Mouse (Mus musculus) liver, embryonic 16.5 days (tissue): ENCODE measurements around the gene Mylip. TPM values are rescaled to one million over a fixed set of nuclear protein-coding genes. Genes with fewer than 3 reads are reported as not detected.
A peak's percentile ranks its signal among the peaks of the same experiment; 100 is the strongest.

ENCODE experiments used
- ATAC-seq: fragments of 200-750 bp; cut with Nextera tagmentation; 2 replicates; pipeline ENCODE4 v1.8.0; 2017; ENCODE audit warnings: low read depth, mild to moderate bottlenecking, moderate number of reproducible peaks, moderate library complexity
- H3K27ac ChIP-seq: fragments of 300-500 bp; sonication (generic); 2 replicates; pipeline ENCODE4 v1.5.1; 2014; ENCODE audit warnings: mild to moderate bottlenecking, low read length
- H3K27me3 ChIP-seq: fragments of 300-500 bp; sonication (generic); 2 replicates; pipeline ENCODE4 v1.6.1; 2014; ENCODE audit warnings: low read depth, low read length, mixed read lengths; ENCODE audit not compliant: control insufficient read depth, insufficient read depth
- H3K36me3 ChIP-seq: fragments of 300-500 bp; sonication (generic); 2 replicates; pipeline ENCODE4 v1.6.1; 2014; ENCODE audit warnings: mild to moderate bottlenecking; ENCODE audit not compliant: control insufficient read depth, insufficient read depth
- H3K4me1 ChIP-seq: fragments of 300-500 bp; sonication (generic); 2 replicates; pipeline ENCODE4 v1.6.1; 2014; ENCODE audit warnings: low read depth, low read length, mixed read lengths; ENCODE audit not compliant: control insufficient read depth
- H3K4me2 ChIP-seq: fragments of 300-500 bp; sonication (generic); 2 replicates; pipeline ENCODE4 v1.6.1; 2014; ENCODE audit warnings: low read depth, low read length, mixed read lengths
- H3K4me3 ChIP-seq: fragments of 300-500 bp; sonication (generic); 2 replicates; pipeline ENCODE4 v1.5.1; 2014; ENCODE audit warnings: low read depth, mild to moderate bottlenecking, low read length
- H3K9ac ChIP-seq: fragments of 300-500 bp; sonication (generic); 2 replicates; pipeline ENCODE4 v1.6.1; 2014; ENCODE audit warnings: low read depth, low read length
- H3K9me3 ChIP-seq: fragments of 300-500 bp; sonication (generic); replicated peaks from 2 replicates; pipeline ENCODE4 v1.6.1; 2016; ENCODE audit warnings: low read length; ENCODE audit not compliant: control insufficient read depth
- WGBS: fragments of 180-500 bp; shearing (Covaris S2); extraction: QIAGEN DNeasy Blood & Tissue Kit; methylation state at CpG from one replicate; pipeline ENCODE4 v1.1.7; 2014; ENCODE audit not compliant: insufficient replicate concordance; 5-methylcytosine and 5-hydroxymethylcytosine counted together
- polyA plus RNA-seq: library from polyadenylated mRNA; unstranded; fragments of >200 nt; fragmentation: Nextera tagmentation; extraction: Ambion mirVana; gene quantifications from 2 replicates; pipeline ENCODE4 v1.2.1, GENCODE M21; 2015

Gene Mylip
- polyA plus RNA-seq, 1 experiment from 2014 or later = 7.7 TPM

DNA sequence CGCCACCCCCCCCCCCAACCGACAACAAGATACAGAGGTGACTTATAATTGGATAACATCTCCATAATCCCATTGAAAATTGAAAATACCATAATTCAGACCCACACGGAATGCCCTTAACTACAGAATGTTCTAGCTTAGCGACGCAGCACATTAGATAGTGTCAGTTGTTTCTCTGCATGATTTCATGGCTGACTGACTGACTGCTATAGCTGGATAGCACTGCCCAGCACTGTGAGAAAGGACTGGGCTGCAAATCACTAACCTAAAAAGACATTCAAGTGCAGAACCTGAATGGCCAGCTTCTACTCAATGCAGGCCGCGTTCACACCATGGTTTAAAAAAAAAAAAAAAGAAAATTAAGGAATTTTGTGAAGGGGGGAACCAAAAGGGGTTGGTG lies 62.9 kb downstream of the Mylip start:
- no peak overlapping the region for H3K9ac ChIP-seq
- no peaks in the 10 kb centered on the region for H3K9me3 ChIP-seq
- H3K4me2 ChIP-seq = no peak overlapping the region
- no peak overlapping the region for H3K4me3 ChIP-seq
- H3K4me1 ChIP-seq = peaks cover 16% of the 10 kb centered on the region
- no peaks in the 10 kb centered on the region; the same call in 1 of the 2 replicates for H3K27me3 ChIP-seq
- 78% methylated on average over 7 of the region's 7 CpGs for whole genome bisulfite sequencing
- H3K36me3 ChIP-seq = no peaks in the 10 kb centered on the region
- no peak for ATAC-seq
- H3K27ac ChIP-seq = no peak overlapping the region

DNA sequence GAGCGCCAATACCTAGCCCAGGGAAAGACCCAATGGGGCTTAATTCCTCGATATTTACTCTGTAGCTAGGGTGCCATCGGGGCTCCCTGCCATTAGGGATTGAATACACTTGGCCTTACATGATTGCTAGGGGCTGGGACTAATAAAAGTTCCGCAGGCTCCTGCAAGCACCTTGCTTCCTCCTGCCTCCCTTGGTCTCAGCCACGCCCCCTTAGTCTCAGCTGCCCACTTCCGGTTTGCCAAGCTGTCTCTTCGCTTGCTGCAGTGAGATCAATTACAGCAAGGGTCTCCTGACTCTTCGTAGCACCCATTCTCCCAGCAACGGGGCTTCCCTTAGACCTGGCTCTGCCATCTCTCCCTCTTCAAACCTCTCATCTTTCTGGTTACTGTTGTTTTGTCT lies 63.5 kb downstream of the Mylip start:
- ATAC-seq = no peak
- H3K27me3 ChIP-seq = no peaks in the 10 kb centered on the region; the same call in 1 of the 2 replicates
- H3K36me3 ChIP-seq = no peaks in the 10 kb centered on the region
- 34% methylated on average over 9 of the region's 9 CpGs for WGBS
- no peak overlapping the region for H3K4me3 ChIP-seq
- no peaks in the 10 kb centered on the region for H3K9me3 ChIP-seq
- H3K27ac ChIP-seq = no peak overlapping the region
- no peak overlapping the region for H3K9ac ChIP-seq
- H3K4me1 ChIP-seq = peaks cover 16% of the 10 kb centered on the region
- H3K4me2 ChIP-seq = 0 out of 2 replicates have a peak overlapping the region, but pooled peaks have one; percentile 4

DNA sequence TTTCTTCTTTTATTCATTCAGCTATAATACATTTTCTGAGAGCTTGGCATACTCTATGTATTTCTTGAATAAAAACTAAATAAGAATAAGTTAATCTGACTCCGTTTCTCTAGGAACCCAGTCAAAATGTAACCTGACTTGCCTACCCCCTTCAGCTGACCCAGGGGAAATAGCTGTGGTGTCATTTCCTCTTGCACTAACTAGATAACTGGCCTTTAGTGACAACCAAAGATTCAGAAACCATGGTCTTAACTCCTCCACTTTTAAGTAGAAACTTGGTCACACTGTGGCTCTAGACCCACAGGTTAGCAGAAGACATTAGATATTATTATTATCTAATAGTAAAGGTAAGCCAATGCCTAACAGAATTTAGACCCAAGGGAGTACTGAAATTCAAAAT lies 64.5 kb downstream of the Mylip start:
- H3K36me3 ChIP-seq = no peaks in the 10 kb centered on the region
- WGBS = 14% methylated on average over 1 of the region's 1 CpGs
- H3K27ac ChIP-seq = no peak overlapping the region
- no peak for ATAC-seq
- H3K9ac ChIP-seq = no peak overlapping the region
- H3K4me2 ChIP-seq = no peak overlapping the region
- no peaks in the 10 kb centered on the region for H3K27me3 ChIP-seq
- H3K4me1 ChIP-seq = peaks cover 16% of the 10 kb centered on the region
- no peak overlapping the region for H3K4me3 ChIP-seq
- no peaks in the 10 kb centered on the region for H3K9me3 ChIP-seq

DNA sequence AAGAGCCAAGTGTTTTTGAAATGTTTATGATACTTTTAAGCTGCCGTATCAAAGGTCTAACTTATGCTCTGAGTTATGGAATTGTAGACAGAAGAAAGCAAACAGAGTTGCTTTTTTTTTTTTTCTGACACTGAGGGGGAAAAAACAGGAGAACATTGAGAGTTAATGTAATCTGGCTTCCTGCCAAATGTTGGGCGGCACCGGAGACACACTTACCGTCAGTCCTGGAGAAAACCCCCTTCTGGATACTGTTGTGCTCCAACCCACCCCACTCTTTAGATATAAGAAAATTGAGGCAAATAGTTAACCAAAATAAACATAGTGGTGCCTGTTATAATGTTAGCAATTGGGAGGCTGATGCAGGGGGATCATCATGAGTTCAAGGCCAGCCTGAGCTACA lies 65.1 kb downstream of the Mylip start:
- peaks cover 16% of the 10 kb centered on the region for H3K4me1 ChIP-seq
- no peak for ATAC-seq
- no peaks in the 10 kb centered on the region for H3K27me3 ChIP-seq
- 16% methylated on average over 4 of the region's 4 CpGs for WGBS
- H3K27ac ChIP-seq = peak overlapping the region; percentile 78
- H3K9ac ChIP-seq = peak overlapping the region; percentile 29; the same call in 1 of the 2 replicates
- H3K4me2 ChIP-seq = peak overlapping the region; percentile 50
- H3K9me3 ChIP-seq = no peaks in the 10 kb centered on the region
- H3K4me3 ChIP-seq = 0 out of 2 replicates have a peak overlapping the region, but pooled peaks have one; percentile 17
- no peaks in the 10 kb centered on the region for H3K36me3 ChIP-seq

DNA sequence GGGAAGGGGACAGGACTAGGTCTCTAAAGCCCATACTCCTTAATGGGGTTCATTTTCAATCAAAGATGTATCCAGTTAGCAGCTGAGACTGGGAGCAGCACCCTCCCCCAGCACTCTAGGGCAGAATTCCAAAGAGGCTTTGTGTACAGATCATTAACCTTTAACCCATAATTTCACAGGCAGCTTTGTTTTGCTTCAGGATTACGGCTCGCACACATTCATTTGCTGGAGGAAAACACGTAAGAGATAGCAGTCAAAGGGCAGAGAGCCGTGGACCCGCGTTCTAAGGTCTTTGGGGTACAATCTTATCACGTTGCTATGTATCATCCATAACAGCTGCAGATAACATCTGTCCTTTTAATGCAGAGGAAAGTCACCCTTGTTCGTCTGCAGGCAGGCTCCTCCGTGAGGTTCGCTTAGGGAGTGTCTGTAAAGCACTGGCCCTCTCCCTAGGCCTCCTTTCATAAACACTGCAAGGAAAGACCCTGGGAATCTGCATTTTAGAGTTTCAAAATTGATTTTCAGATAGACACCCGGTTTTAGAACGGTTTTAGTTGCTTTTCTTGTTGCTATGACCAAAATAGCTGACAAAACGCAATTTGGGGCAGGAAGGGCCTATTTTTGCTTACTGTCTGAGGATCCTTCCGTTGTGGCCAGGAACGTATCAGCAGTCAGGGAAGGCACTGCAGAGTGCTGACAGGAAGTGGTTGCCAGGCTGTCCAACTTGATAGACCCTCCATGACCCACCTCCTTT lies 65.7 kb downstream of the Mylip start:
- ATAC-seq = peak; percentile 67
- WGBS = 3% methylated on average over 15 of the region's 15 CpGs
- Histone ChIP-seq H3K4me1 (peaks cover 16% of the 10 kb centered on the region), H3K27ac (peak overlapping the region; percentile 78), H3K9ac (peak overlapping the region; percentile 29), H3K4me3 (peak overlapping the region; percentile 17), H3K27me3 (no peaks in the 10 kb centered on the region), H3K4me2 (peak overlapping the region; percentile 50), H3K36me3 (no peaks in the 10 kb centered on the region), H3K9me3 (no peaks in the 10 kb centered on the region)

DNA sequence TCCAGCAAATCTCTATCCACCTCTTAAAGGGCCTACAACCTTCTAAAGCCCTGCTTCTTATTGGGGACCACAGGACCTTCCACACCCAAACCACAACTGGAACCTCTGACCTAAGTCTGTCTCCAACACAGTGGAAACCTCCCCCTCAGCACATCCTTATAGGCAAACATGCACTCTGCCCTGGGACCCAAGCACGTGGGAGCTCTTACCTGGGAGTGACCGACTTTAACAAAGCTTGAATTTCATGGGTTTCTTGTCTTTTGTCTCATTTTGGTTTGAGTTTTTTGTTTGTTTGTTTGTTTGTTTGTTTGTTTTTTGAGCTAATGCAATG lies 66.3 kb downstream of the Mylip start:
- no peaks in the 10 kb centered on the region for H3K36me3 ChIP-seq
- H3K9ac ChIP-seq = no peak overlapping the region
- peaks cover 16% of the 10 kb centered on the region for H3K4me1 ChIP-seq
- H3K4me3 ChIP-seq = no peak overlapping the region
- H3K9me3 ChIP-seq = no peaks in the 10 kb centered on the region
- H3K4me2 ChIP-seq = peak overlapping the region; percentile 50
- no peaks in the 10 kb centered on the region for H3K27me3 ChIP-seq
- WGBS = 11% methylated on average over 2 of the region's 2 CpGs
- H3K27ac ChIP-seq = peak overlapping the region; percentile 78
- peak; percentile 78 for ATAC-seq

DNA sequence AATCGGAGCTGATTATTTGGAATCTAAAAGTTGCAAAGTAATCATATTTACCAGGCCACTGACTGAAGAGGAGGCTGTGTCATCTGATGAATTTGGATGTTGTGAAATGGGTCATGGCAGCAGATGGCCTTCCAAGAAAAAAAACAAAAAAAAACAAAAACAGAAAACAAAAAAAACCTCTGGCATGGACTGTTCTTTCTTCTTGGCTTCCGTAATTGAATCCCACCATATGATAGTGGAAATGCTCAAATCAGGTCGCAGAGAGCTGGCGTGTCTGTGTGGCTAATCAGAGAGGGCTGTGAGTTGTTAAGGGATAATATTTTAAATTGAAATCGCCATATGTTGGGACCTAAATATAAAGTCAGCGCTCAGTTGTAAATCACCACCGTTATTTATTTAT lies 67.9 kb downstream of the Mylip start:
- H3K4me1 ChIP-seq = peaks cover 16% of the 10 kb centered on the region
- H3K4me3 ChIP-seq = no peak overlapping the region
- no peaks in the 10 kb centered on the region for H3K27me3 ChIP-seq
- H3K9me3 ChIP-seq = no peaks in the 10 kb centered on the region
- H3K4me2 ChIP-seq = no peak overlapping the region
- no peak overlapping the region for H3K27ac ChIP-seq
- ATAC-seq = no peak
- no peak overlapping the region for H3K9ac ChIP-seq
- 73% methylated on average over 7 of the region's 7 CpGs for WGBS
- no peaks in the 10 kb centered on the region for H3K36me3 ChIP-seq

DNA sequence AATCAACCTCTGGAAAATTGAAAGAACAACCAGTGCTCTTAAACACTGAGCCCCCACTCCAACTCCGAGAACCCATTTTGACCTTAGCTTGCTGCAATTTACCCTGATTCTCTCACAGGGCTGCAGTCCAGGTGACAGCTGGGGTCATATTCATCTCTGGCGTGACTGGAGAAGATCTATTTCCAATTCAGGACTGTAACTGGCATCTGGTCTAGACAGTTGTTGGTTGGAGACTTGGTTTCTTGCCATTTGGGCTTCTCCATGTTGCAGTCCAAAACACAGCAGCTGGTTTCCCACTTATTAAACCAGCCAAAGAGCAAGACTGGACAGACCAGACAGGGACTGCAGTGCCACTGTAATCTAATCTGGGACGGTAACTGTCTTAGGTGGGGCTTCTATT lies 70.6 kb downstream of the Mylip start:
- 64% methylated on average over 3 of the region's 3 CpGs for WGBS
- Histone ChIP-seq H3K4me3 (no peak overlapping the region), H3K4me1 (peaks cover 11% of the 10 kb centered on the region), H3K9ac (no peak overlapping the region), H3K36me3 (no peaks in the 10 kb centered on the region), H3K27me3 (no peaks in the 10 kb centered on the region), H3K4me2 (no peak overlapping the region), H3K27ac (no peak overlapping the region), H3K9me3 (no peaks in the 10 kb centered on the region)
- no peak for ATAC-seq

DNA sequence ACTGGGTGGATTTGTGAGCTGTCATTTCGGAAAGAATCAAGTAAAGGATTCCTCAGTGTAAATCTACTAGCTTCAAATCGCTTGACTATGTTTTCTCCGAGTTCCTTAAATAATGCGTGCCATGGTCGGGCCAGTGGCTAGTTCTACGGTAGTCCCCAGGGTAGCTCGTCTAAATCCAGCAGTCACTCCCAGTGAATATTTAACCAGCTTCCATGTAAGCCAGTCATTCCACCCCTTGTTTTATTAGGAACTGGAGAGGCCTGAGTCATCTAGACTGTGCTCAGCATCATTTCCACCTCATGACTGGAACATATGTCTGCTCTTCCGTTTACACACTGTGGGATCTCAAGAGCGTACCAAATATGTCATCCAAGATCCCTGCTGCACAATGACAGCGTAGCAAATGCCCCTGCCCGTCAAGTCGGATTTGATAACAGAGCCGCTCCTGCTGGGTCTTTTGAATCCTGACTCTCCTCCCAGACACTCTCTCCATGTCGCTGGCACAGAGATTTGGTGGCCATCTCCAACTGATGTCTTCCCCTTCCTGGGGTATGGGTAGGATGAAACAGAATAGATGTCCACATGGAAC lies 71.9 kb downstream of the Mylip start:
- Histone ChIP-seq H3K27ac (no peak overlapping the region), H3K9me3 (no peaks in the 10 kb centered on the region), H3K4me3 (no peak overlapping the region), H3K27me3 (peaks cover 6% of the 10 kb centered on the region), H3K36me3 (no peaks in the 10 kb centered on the region), H3K4me2 (no peak overlapping the region), H3K4me1 (no peaks in the 10 kb centered on the region), H3K9ac (no peak overlapping the region)
- WGBS = 69% methylated on average over 14 of the region's 14 CpGs
- no peak for ATAC-seq
